Mouse (Mus musculus): ENCODE measurements around the gene Sipa1l1.

DNA sequence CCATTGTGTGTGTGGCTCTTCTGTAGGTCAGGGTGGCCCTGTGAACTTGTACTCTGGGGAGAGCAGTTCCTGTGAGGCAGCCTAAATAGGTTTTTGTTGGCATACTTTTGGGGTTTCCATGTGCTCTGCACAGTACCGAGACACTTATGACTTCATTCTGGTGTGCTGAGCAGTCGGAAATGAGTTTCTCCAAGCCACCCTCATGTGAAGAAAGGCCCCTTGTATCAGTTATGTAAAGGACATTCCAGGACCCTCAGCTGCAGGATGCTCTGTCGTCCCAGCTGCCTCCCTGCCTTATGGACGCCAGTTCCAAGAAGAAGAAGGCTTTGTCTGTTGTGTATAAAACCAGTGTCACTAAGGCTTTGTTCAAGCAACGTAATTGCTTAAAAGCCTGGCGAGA, 116.9 kb downstream of the Sipa1l1 start:
- no peak for TF ChIP-seq CTCF (IDR thresholded peaks at IDR 0.05; ENCODE audit: extremely low read depth, insufficient read depth, low read length)
- no peak for TF ChIP-seq POLR2A (IDR thresholded peaks at IDR 0.05; ENCODE audit: extremely low read depth, insufficient read depth, low read length)

All from cortical plate, adult 2 months (tissue).